Mouse (Mus musculus) midbrain, embryonic 12.5 days (tissue): ENCODE results near the gene Dock8. TPM values are rescaled to one million over a fixed set of nuclear protein-coding genes. Genes with fewer than 3 reads are reported as not detected.

Source experiments
- ATAC-seq: fragments of 200-750 bp; cut with Nextera tagmentation; 2 replicates; pipeline ENCODE4 v1.8.0; 2017; ENCODE audit warnings: low read depth, moderate TSS enrichment, moderate library complexity; ENCODE audit not compliant: low FRiP score
- H3K27ac ChIP-seq: fragments of 300-500 bp; sonication (generic); replicated peaks from 2 replicates; pipeline ENCODE4 v1.5.1; 2016; ENCODE audit warnings: mild to moderate bottlenecking
- H3K27me3 ChIP-seq: fragments of 300-500 bp; sonication (generic); 2 replicates; pipeline ENCODE4 v1.6.1; 2016; ENCODE audit warnings: mild to moderate bottlenecking
- H3K36me3 ChIP-seq: fragments of 300-500 bp; sonication (generic); 2 replicates; pipeline ENCODE4 v1.6.1; 2016
- H3K4me1 ChIP-seq: fragments of 300-500 bp; sonication (generic); 2 replicates; pipeline ENCODE4 v1.6.1; 2016
- H3K4me2 ChIP-seq: fragments of 300-500 bp; sonication (generic); replicated peaks from 2 replicates; pipeline ENCODE4 v1.6.1; 2016; ENCODE audit warnings: mild to moderate bottlenecking, moderate library complexity
- H3K4me3 ChIP-seq: fragments of 300-500 bp; sonication (generic); 2 replicates; pipeline ENCODE4 v1.5.1; 2016; ENCODE audit warnings: mild to moderate bottlenecking
- H3K9ac ChIP-seq: fragments of 300-500 bp; sonication (generic); replicated peaks from 2 replicates; pipeline ENCODE4 v1.6.1; 2016; ENCODE audit warnings: mild to moderate bottlenecking, moderate library complexity
- H3K9me3 ChIP-seq: fragments of 300-500 bp; sonication (generic); 2 replicates; pipeline ENCODE4 v1.6.1; 2016; ENCODE audit warnings: mild to moderate bottlenecking
- WGBS: fragments of 180-500 bp; shearing (Covaris S2); methylation state at CpG from one replicate; pipeline ENCODE4 v1.1.7; 2016; 5-methylcytosine and 5-hydroxymethylcytosine counted together
- polyA plus RNA-seq: library from polyadenylated mRNA; unstranded; fragments of >200 nt; fragmentation: Nextera tagmentation; extraction: Ambion mirVana; gene quantifications from 2 replicates; pipeline ENCODE4 v1.2.1, GENCODE M21; 2016

Dock8 gene
- polyA plus RNA-seq, 1 experiment from 2014 or later, result 1.3 TPM

- Histone ChIP-seq H3K9me3 (no peaks in the 10 kb centered on the region), H3K4me3 (no peak overlapping the region), H3K9ac (no peak overlapping the region), H3K27me3 (no peaks in the 10 kb centered on the region), H3K4me1 (peaks cover 9% of the 10 kb centered on the region; the same call in 1 of the 2 replicates), H3K4me2 (no peak overlapping the region), H3K36me3 (no peaks in the 10 kb centered on the region), H3K27ac (no peak overlapping the region)
- 88% methylated on average over 4 of the region's 4 CpGs for WGBS
- ATAC-seq, result no peak
Measured at GRCm38 (mm10) chr19:25098941-25099340, 99.6 kb downstream of the Dock8 start.

GRCm38 (mm10) chr19:25105682-25106081, 106.3 kb downstream of the Dock8 start:
- ATAC-seq, result no peak

GRCm38 (mm10) chr19:25106315-25106714, 107.0 kb downstream of the Dock8 start:
- Histone ChIP-seq H3K9me3 (no peaks in the 10 kb centered on the region), H3K9ac (no peak overlapping the region), H3K4me2 (no peak overlapping the region), H3K4me3 (no peak overlapping the region), H3K36me3 (no peaks in the 10 kb centered on the region), H3K27ac (no peak overlapping the region), H3K27me3 (no peaks in the 10 kb centered on the region), H3K4me1 (peaks cover 6% of the 10 kb centered on the region; the same call in 1 of the 2 replicates)
- WGBS, result 94% methylated on average over 8 of the region's 8 CpGs
- no peak for ATAC-seq

More at GRCm38 (mm10) chr19:25105682-25106081, 106.3 kb downstream of the Dock8 start:
- Histone ChIP-seq H3K9me3 (no peaks in the 10 kb centered on the region), H3K27me3 (no peaks in the 10 kb centered on the region), H3K27ac (no peak overlapping the region), H3K4me2 (no peak overlapping the region), H3K4me1 (peaks cover 6% of the 10 kb centered on the region; the same call in 1 of the 2 replicates), H3K4me3 (no peak overlapping the region), H3K9ac (no peak overlapping the region), H3K36me3 (no peaks in the 10 kb centered on the region)
- 53% methylated on average over 9 of the region's 9 CpGs for WGBS

GRCm38 (mm10) chr19:25107417-25107816, 108.1 kb downstream of the Dock8 start:
- ATAC-seq, result no peak
- no peaks in the 10 kb centered on the region for H3K9me3 ChIP-seq

GRCm38 (mm10) chr19:25111591-25112233, 112.4 kb downstream of the Dock8 start:
- Histone ChIP-seq H3K36me3 (no peaks in the 10 kb centered on the region), H3K4me2 (no peak overlapping the region), H3K4me3 (no peak overlapping the region), H3K4me1 (no peaks in the 10 kb centered on the region), H3K9ac (no peak overlapping the region), H3K27ac (no peak overlapping the region), H3K9me3 (no peaks in the 10 kb centered on the region), H3K27me3 (no peaks in the 10 kb centered on the region)
- no peak for ATAC-seq
- WGBS, result 60% methylated on average over 18 of the region's 18 CpGs

More at GRCm38 (mm10) chr19:25107417-25107816, 108.1 kb downstream of the Dock8 start:
- Histone ChIP-seq H3K27me3 (no peaks in the 10 kb centered on the region), H3K36me3 (no peaks in the 10 kb centered on the region), H3K27ac (no peak overlapping the region), H3K4me1 (peaks cover 6% of the 10 kb centered on the region; the same call in 1 of the 2 replicates), H3K9ac (no peak overlapping the region), H3K4me2 (no peak overlapping the region), H3K4me3 (no peak overlapping the region)
- WGBS, result 54% methylated on average over 4 of the region's 4 CpGs

- no peak overlapping the region for H3K4me3 ChIP-seq
- no peaks in the 10 kb centered on the region for H3K27me3 ChIP-seq
- no peak overlapping the region for H3K4me2 ChIP-seq
- no peak overlapping the region for H3K9ac ChIP-seq
- H3K27ac ChIP-seq, result no peak overlapping the region
- ATAC-seq, result no peak
- no peaks in the 10 kb centered on the region for H3K4me1 ChIP-seq
- WGBS, result 45% methylated on average over 2 of the region's 2 CpGs
- H3K36me3 ChIP-seq, result no peaks in the 10 kb centered on the region
- H3K9me3 ChIP-seq, result no peaks in the 10 kb centered on the region
Measured at GRCm38 (mm10) chr19:25116981-25117380, 117.6 kb downstream of the Dock8 start.

- 80% methylated on average over 8 of the region's 8 CpGs for WGBS
- ATAC-seq, result no peak
Measured at GRCm38 (mm10) chr19:25122417-25122816, 123.1 kb downstream of the Dock8 start.

GRCm38 (mm10) chr19:25123031-25123430, 123.7 kb downstream of the Dock8 start:
- H3K4me2 ChIP-seq, result no peak overlapping the region
- no peaks in the 10 kb centered on the region for H3K36me3 ChIP-seq
- H3K9me3 ChIP-seq, result no peaks in the 10 kb centered on the region
- H3K27me3 ChIP-seq, result 0 out of 2 replicates have a peak, but pooled peaks cover 3% of the 10 kb centered on the region
- no peak overlapping the region for H3K9ac ChIP-seq
- ATAC-seq, result no peak
- no peak overlapping the region for H3K27ac ChIP-seq
- no peaks in the 10 kb centered on the region for H3K4me1 ChIP-seq
- H3K4me3 ChIP-seq, result no peak overlapping the region
- 80% methylated on average over 13 of the region's 13 CpGs for WGBS

More at GRCm38 (mm10) chr19:25122417-25122816, 123.1 kb downstream of the Dock8 start:
- Histone ChIP-seq H3K4me1 (no peaks in the 10 kb centered on the region), H3K27me3 (0 out of 2 replicates have a peak, but pooled peaks cover 3% of the 10 kb centered on the region), H3K9me3 (no peaks in the 10 kb centered on the region), H3K36me3 (no peaks in the 10 kb centered on the region), H3K4me3 (no peak overlapping the region), H3K4me2 (no peak overlapping the region), H3K9ac (no peak overlapping the region), H3K27ac (no peak overlapping the region)

GRCm38 (mm10) chr19:25123461-25123860, 124.1 kb downstream of the Dock8 start:
- WGBS, result 92% methylated on average over 5 of the region's 5 CpGs
- no peaks in the 10 kb centered on the region for H3K36me3 ChIP-seq
- ATAC-seq, result no peak
- no peak overlapping the region for H3K9ac ChIP-seq
- H3K4me3 ChIP-seq, result no peak overlapping the region
- 0 out of 2 replicates have a peak, but pooled peaks cover 3% of the 10 kb centered on the region for H3K27me3 ChIP-seq
- no peaks in the 10 kb centered on the region for H3K9me3 ChIP-seq
- no peak overlapping the region for H3K4me2 ChIP-seq
- H3K4me1 ChIP-seq, result no peaks in the 10 kb centered on the region
- no peak overlapping the region for H3K27ac ChIP-seq

- H3K4me2 ChIP-seq, result no peak overlapping the region
- ATAC-seq, result no peak
- 0 out of 2 replicates have a peak, but pooled peaks cover 10% of the 10 kb centered on the region for H3K27me3 ChIP-seq
- 15% methylated on average over 4 of the region's 4 CpGs for WGBS
- H3K9ac ChIP-seq, result no peak overlapping the region
- H3K4me1 ChIP-seq, result no peaks in the 10 kb centered on the region
- no peak overlapping the region for H3K4me3 ChIP-seq
- no peak overlapping the region for H3K27ac ChIP-seq
- H3K36me3 ChIP-seq, result no peaks in the 10 kb centered on the region
- H3K9me3 ChIP-seq, result no peaks in the 10 kb centered on the region
Measured at GRCm38 (mm10) chr19:25132322-25132721, 133.0 kb downstream of the Dock8 start.

GRCm38 (mm10) chr19:25133959-25134358, 134.6 kb downstream of the Dock8 start:
- no peak overlapping the region for H3K4me3 ChIP-seq
- H3K9me3 ChIP-seq, result no peaks in the 10 kb centered on the region
- H3K4me2 ChIP-seq, result no peak overlapping the region
- no peaks in the 10 kb centered on the region for H3K36me3 ChIP-seq
- no peak for ATAC-seq
- H3K27ac ChIP-seq, result no peak overlapping the region
- no peaks in the 10 kb centered on the region for H3K4me1 ChIP-seq
- 0 out of 2 replicates have a peak, but pooled peaks cover 10% of the 10 kb centered on the region for H3K27me3 ChIP-seq
- no peak overlapping the region for H3K9ac ChIP-seq
- 82% methylated on average over 2 of the region's 2 CpGs for WGBS

GRCm38 (mm10) chr19:25136171-25136570, 136.8 kb downstream of the Dock8 start:
- ATAC-seq, result no peak
- no peak overlapping the region for H3K9ac ChIP-seq
- H3K4me1 ChIP-seq, result no peaks in the 10 kb centered on the region
- H3K4me3 ChIP-seq, result no peak overlapping the region
- no peak overlapping the region for H3K4me2 ChIP-seq
- no peak overlapping the region for H3K27ac ChIP-seq
- no peaks in the 10 kb centered on the region for H3K36me3 ChIP-seq
- 72% methylated on average over 1 of the region's 1 CpGs for WGBS
- 0 out of 2 replicates have a peak, but pooled peaks cover 10% of the 10 kb centered on the region for H3K27me3 ChIP-seq
- H3K9me3 ChIP-seq, result no peaks in the 10 kb centered on the region
